Mouse (Mus musculus) CH12.LX (cell line): ENCODE results near the gene Smim14. TPM values are rescaled to one million over a fixed set of nuclear protein-coding genes. Genes with fewer than 3 reads are reported as not detected.

Source experiments
- DNase-seq: peaks from one replicate; pipeline ENCODE4 v3.0.0-alpha.2; 2013; ENCODE audit errors: extremely low read depth
- H3K27ac ChIP-seq: 2 replicates; pipeline ENCODE4 v1.5.1; 2012; ENCODE audit warnings: low read depth, mild to moderate bottlenecking, control low read depth, moderate library complexity; ENCODE audit not compliant: insufficient read depth
- H3K27me3 ChIP-seq: replicated peaks from 2 replicates; pipeline ENCODE3; 2012; ENCODE audit warnings: inconsistent platforms
- H3K36me3 ChIP-seq, 2 experiments: replicated peaks in 1 of 2; 2 replicates each; pipeline versions ENCODE3 to v1.6.1; 2012; ENCODE audit warnings: inconsistent platforms in 1 of 2, low read length in 1 of 2, mild to moderate bottlenecking in 1 of 2, mixed read lengths in 1 of 2, moderate library complexity in 1 of 2; ENCODE audit not compliant: control insufficient read depth in 1 of 2, insufficient read depth in 1 of 2
- H3K4me1 ChIP-seq, 2 experiments: 2 replicates each; pipeline ENCODE4 v1.6.1; 2012; ENCODE audit warnings: inconsistent platforms in 1 of 2, moderate library complexity in 1 of 2; ENCODE audit not compliant: insufficient read depth in 2 of 2, control insufficient read depth in 1 of 2
- H3K4me2 ChIP-seq: 2 replicates; pipeline ENCODE4 v1.6.1; 2012; ENCODE audit warnings: low read depth, mild to moderate bottlenecking, control low read depth; ENCODE audit not compliant: poor library complexity, insufficient read depth, severe bottlenecking
- H3K4me3 ChIP-seq, 3 experiments: fragments of 150-350 bp in 1 of 3; sonication (generic) in 1 of 3; replicated peaks in 1 of 3; 2 replicates each; pipeline versions ENCODE3 to v1.5.1; 2011 to 2012; ENCODE audit warnings: low read depth in 2 of 3, low read length in 2 of 3, mild to moderate bottlenecking in 2 of 3, moderate library complexity in 2 of 3, control low read depth in 1 of 3, improper control_type of control experiment in 1 of 3, inconsistent platforms in 1 of 3, mixed read lengths in 1 of 3; ENCODE audit not compliant: poor library complexity in 1 of 3
- H3K79me2 ChIP-seq: replicated peaks from 2 replicates; pipeline ENCODE4 v1.6.1; 2012; ENCODE audit warnings: mild to moderate bottlenecking, moderate library complexity; ENCODE audit not compliant: control insufficient read depth, poor library complexity, insufficient read depth, severe bottlenecking; ENCODE audit errors: extremely low read depth
- H3K9ac ChIP-seq: 2 replicates; pipeline ENCODE4 v1.6.1; 2012; ENCODE audit warnings: low read depth, mild to moderate bottlenecking, control low read depth, moderate library complexity; ENCODE audit not compliant: insufficient read depth
- H3K9me3 ChIP-seq: replicated peaks from 2 replicates; pipeline ENCODE3; 2012; ENCODE audit warnings: low read length, inconsistent platforms, mixed read lengths
- BHLHE40 ChIP-seq: IDR thresholded peaks from 2 replicates; pipeline ENCODE4 v1.6.1; 2011; ENCODE audit warnings: mild to moderate bottlenecking, low read depth, low read length, improper control_type of control experiment
- CTCF ChIP-seq, 2 experiments: IDR thresholded peaks in 1 of 2; conservative IDR thresholded peaks in 1 of 2; 2 replicates each; pipeline ENCODE4 v1.5.1; 2011 to 2012; ENCODE audit warnings: low read depth in 2 of 2, low read length in 2 of 2, improper control_type of control experiment in 1 of 2, inconsistent platforms in 1 of 2, mild to moderate bottlenecking in 1 of 2, moderate library complexity in 1 of 2
- E2F4 ChIP-seq: IDR thresholded peaks from 2 replicates; pipeline ENCODE4 v1.6.1; 2011; ENCODE audit warnings: low read depth, low read length, improper control_type of control experiment; ENCODE audit not compliant: insufficient replicate concordance
- ELF1 ChIP-seq: IDR thresholded peaks from 2 replicates; pipeline ENCODE4 v1.6.1; 2014; ENCODE audit warnings: low read depth, mild to moderate bottlenecking, inconsistent platforms, low read length, improper control_type of control experiment
- EP300 ChIP-seq: IDR thresholded peaks from 2 replicates; pipeline ENCODE4 v1.6.1; 2011; ENCODE audit warnings: low read length, improper control_type of control experiment
- IRF4 ChIP-seq: IDR thresholded peaks from 2 replicates; pipeline ENCODE4 v1.6.1; 2014; ENCODE audit warnings: low read depth, mild to moderate bottlenecking, inconsistent platforms, low read length, improper control_type of control experiment
- JUND ChIP-seq: conservative IDR thresholded peaks from 2 replicates; pipeline ENCODE4 v1.6.1; 2011; ENCODE audit warnings: low read depth, low read length, improper control_type of control experiment
- KAT2A ChIP-seq: IDR thresholded peaks from 2 replicates; pipeline ENCODE4 v1.6.1; 2012; ENCODE audit warnings: low read length, improper control_type of control experiment, inconsistent platforms; ENCODE audit not compliant: insufficient replicate concordance
- MAZ ChIP-seq: IDR thresholded peaks from 2 replicates; pipeline ENCODE4 v1.6.1; 2012; ENCODE audit warnings: low read depth, mild to moderate bottlenecking, inconsistent platforms, low read length, improper control_type of control experiment, moderate library complexity
- MEF2A ChIP-seq: IDR thresholded peaks from 2 replicates; pipeline ENCODE4 v1.6.1; 2014; ENCODE audit warnings: low read depth, mild to moderate bottlenecking, inconsistent platforms, low read length, improper control_type of control experiment, borderline replicate concordance
- MYC ChIP-seq: IDR thresholded peaks from 2 replicates; pipeline ENCODE4 v1.6.1; 2011; ENCODE audit warnings: low read depth, mild to moderate bottlenecking, improper control_type of control experiment, low read length
- NELFE ChIP-seq: IDR thresholded peaks from 2 replicates; pipeline ENCODE4 v1.6.1; 2011; ENCODE audit warnings: low read depth, low read length, improper control_type of control experiment
- NRF1 ChIP-seq: IDR thresholded peaks from 2 replicates; pipeline ENCODE4 v1.6.1; 2014; ENCODE audit warnings: low read depth, mild to moderate bottlenecking, inconsistent platforms, low read length, improper control_type of control experiment, moderate library complexity
- POLR2A ChIP-seq: IDR thresholded peaks from 2 replicates; pipeline ENCODE4 v1.6.1; 2011; ENCODE audit warnings: low read depth, mild to moderate bottlenecking, improper control_type of control experiment, low read length
- POLR2AphosphoS2 ChIP-seq: IDR thresholded peaks from 2 replicates; pipeline ENCODE4 v1.6.1; 2011; ENCODE audit warnings: low read depth, low read length, improper control_type of control experiment
- RAD21 ChIP-seq: IDR thresholded peaks from 2 replicates; pipeline ENCODE4 v1.6.1; 2011; ENCODE audit warnings: low read depth, mild to moderate bottlenecking, low read length, improper control_type of control experiment, moderate library complexity
- SIN3A ChIP-seq: IDR thresholded peaks from 2 replicates; pipeline ENCODE4 v1.6.1; 2012; ENCODE audit warnings: low read length, improper control_type of control experiment, inconsistent platforms
- SMC3 ChIP-seq: IDR thresholded peaks from 2 replicates; pipeline ENCODE4 v1.6.1; 2011; ENCODE audit warnings: low read depth, low read length, improper control_type of control experiment
- USF2 ChIP-seq: conservative IDR thresholded peaks from 2 replicates; pipeline ENCODE4 v1.6.1; 2011; ENCODE audit warnings: low read depth, low read length, improper control_type of control experiment
- ZC3H11A ChIP-seq: IDR thresholded peaks from 2 replicates; pipeline ENCODE4 v1.6.1; 2012; ENCODE audit warnings: low read depth, mild to moderate bottlenecking, inconsistent platforms, low read length, improper control_type of control experiment
- ZNF384 ChIP-seq: IDR thresholded peaks from 2 replicates; pipeline ENCODE4 v1.6.1; 2012; ENCODE audit warnings: low read depth, low read length, improper control_type of control experiment, inconsistent platforms
- dilution Hi-C: fragments of 300-500 bp; cut with MboI; formaldehyde crosslinking; loops from 2 replicates; pipeline ENCODE4 v1.14.3; 2020; ENCODE audit warnings: low sequenced_read_pairs; ENCODE audit not compliant: extremely low pct_unique_long_range_greater_than_20kb, extremely low pct_ligation_motif_present
- in situ Hi-C: fragments of 300-500 bp; cut with MboI; formaldehyde crosslinking; loops from 3 replicates; pipeline ENCODE4 v1.14.3; 2019; ENCODE audit warnings: low sequenced_read_pairs, low pct_ligation_motif_present, low pct_unique_long_range_greater_than_20kb, mixed read lengths
- polyA plus RNA-seq: library from polyadenylated mRNA; unstranded; fragments of >175 nt; gene quantifications from 2 replicates; pipeline ENCODE4 v1.2.1, GENCODE M21; 2012; ENCODE audit warnings: low read depth; ENCODE audit not compliant: insufficient read length
- total RNA-seq, 2 experiments: library from RNA; depleted of rRNA; stranded (reverse); fragments of 300-350 nt in 1 of 2; fragments of >200 nt in 1 of 2; gene quantifications; 2 replicates each; pipeline ENCODE4 v1.2.3; 2012 to 2014

Smim14 gene
- total and polyA plus RNA-seq, 3 experiments: 11.4 to 50.2 (median 19.7) TPM

GRCm38 (mm10) chr5:65401251-65401994, 135.6 kb downstream of the Smim14 start:
- Histone ChIP-seq H3K27ac (no peak overlapping the region), H3K4me1 (no peaks in the 10 kb centered on the region), H3K4me3 (no peak overlapping the region), H3K4me2 (no peak overlapping the region), H3K27me3 (no peaks in the 10 kb centered on the region), H3K79me2 (no peaks in the 10 kb centered on the region), H3K9me3 (no peaks in the 10 kb centered on the region), H3K36me3 (peaks cover 50 to 88% of the 10 kb centered on the region in 2 experiments), H3K9ac (no peak overlapping the region)
- DNase-seq: peak; percentile 81
- in situ Hi-C loops (no loop called here), dilution Hi-C loops (no loop called here)
- TF ChIP-seq RAD21 (peak; percentile 95), MYC (0 out of 2 replicates have a peak, but pooled peaks have one; percentile 22), ZNF384 (0 out of 2 replicates have a peak, but pooled peaks have one; percentile 31), USF2 (no peak), CTCF (conservative IDR thresholded peaks at IDR 0.05 in 1 of 2, IDR thresholded peaks at IDR 0.05 in 1 of 2; ENCODE audit: low read depth in 2 of 2, low read length in 2 of 2) (peak; percentile 93 to 98), BHLHE40 (0 out of 2 replicates have a peak, but pooled peaks have one; percentile 17), IRF4 (peak; percentile 67), JUND (peak; percentile 50; the same call in 1 of the 2 replicates), E2F4 (no peak), ELF1 (no peak), ZC3H11A (peak; percentile 80), POLR2AphosphoS2 (no peak), KAT2A (no peak), EP300 (no peak), SMC3 (peak; percentile 91), POLR2A (no peak), MEF2A (peak; percentile 54; the same call in 1 of the 2 replicates), NELFE (peak; percentile 58; the same call in 1 of the 2 replicates), NRF1 (peak; percentile 25; the same call in 1 of the 2 replicates), MAZ (no peak), SIN3A (peak; percentile 54; the same call in 1 of the 2 replicates)

Other genes with a start within 250 kb of the Smim14 start
- gene Rfc1, start 201.5 kb downstream of the Smim14 start, total RNA-seq (2012; rRNA removed): 75.5 and 83.1 TPM in 2 replicates
- gene Rfc1, start 201.5 kb downstream of the Smim14 start, total RNA-seq (2014; rRNA removed): 62.4 and 64.9 TPM in 2 replicates
- 80.8 and 108 TPM in 2 replicates for gene Rfc1, start 201.5 kb downstream of the Smim14 start, polyA plus RNA-seq
- not detected in 2 replicates for gene Klb, start 188.9 kb downstream of the Smim14 start, total RNA-seq (2012; rRNA removed)
- not detected in 2 replicates for gene Klb, start 188.9 kb downstream of the Smim14 start, total RNA-seq (2014; rRNA removed)
- not detected in 2 replicates for gene Klb, start 188.9 kb downstream of the Smim14 start, polyA plus RNA-seq
- gene Rpl9, start 145.7 kb downstream of the Smim14 start, total RNA-seq (2012; rRNA removed): 2,286 and 2,418 TPM in 2 replicates
- gene Rpl9, start 145.7 kb downstream of the Smim14 start, total RNA-seq (2014; rRNA removed): 3,292 and 3,671 TPM in 2 replicates
- 1,001 and 1,107 TPM in 2 replicates for gene Rpl9, start 145.7 kb downstream of the Smim14 start, polyA plus RNA-seq
- 34.6 and 38.9 TPM in 2 replicates for gene Lias, start 145.7 kb downstream of the Smim14 start, total RNA-seq (2012; rRNA removed)
- gene Lias, start 145.7 kb downstream of the Smim14 start, total RNA-seq (2014; rRNA removed): 57.7 and 66.4 TPM in 2 replicates
- gene Lias, start 145.7 kb downstream of the Smim14 start, polyA plus RNA-seq: 52.6 and 54.6 TPM in 2 replicates
- gene Ugdh, start 101.2 kb downstream of the Smim14 start, total RNA-seq (2012; rRNA removed): 8.9 and 9.8 TPM in 2 replicates
- 40.3 and 45.7 TPM in 2 replicates for gene Ugdh, start 101.2 kb downstream of the Smim14 start, total RNA-seq (2014; rRNA removed)
- 37.7 and 38.0 TPM in 2 replicates for gene Ugdh, start 101.2 kb downstream of the Smim14 start, polyA plus RNA-seq
- gene Gm43552, start 44.4 kb downstream of the Smim14 start, total RNA-seq (2012; rRNA removed): not detected in 2 replicates
- not detected in 2 replicates for gene Gm43552, start 44.4 kb downstream of the Smim14 start, total RNA-seq (2014; rRNA removed)
- gene Gm43552, start 44.4 kb downstream of the Smim14 start, polyA plus RNA-seq: 1.5 and 2.1 TPM in 2 replicates
- gene Ube2k, start within 50 bp of the Smim14 start, total RNA-seq (2012; rRNA removed): 56.7 and 58.8 TPM in 2 replicates
- gene Ube2k, start within 50 bp of the Smim14 start, total RNA-seq (2014; rRNA removed): 51.4 and 54.9 TPM in 2 replicates
- 293 and 310 TPM in 2 replicates for gene Ube2k, start within 50 bp of the Smim14 start, polyA plus RNA-seq
- 126 and 129 TPM in 2 replicates for gene Pds5a, start 161.1 kb upstream of the Smim14 start, total RNA-seq (2012; rRNA removed)
- gene Pds5a, start 161.1 kb upstream of the Smim14 start, total RNA-seq (2014; rRNA removed): 178 and 198 TPM in 2 replicates
- gene Pds5a, start 161.1 kb upstream of the Smim14 start, polyA plus RNA-seq: 116 and 140 TPM in 2 replicates
- gene N4bp2, start 226.3 kb upstream of the Smim14 start, total RNA-seq (2012; rRNA removed): 13.5 and 15.1 TPM in 2 replicates
- 12.8 and 13.1 TPM in 2 replicates for gene N4bp2, start 226.3 kb upstream of the Smim14 start, total RNA-seq (2014; rRNA removed)
- gene N4bp2, start 226.3 kb upstream of the Smim14 start, polyA plus RNA-seq: 15.1 and 16.4 TPM in 2 replicates